Mouse (Mus musculus) CH12.LX (cell line): ENCODE results near the gene Gm10563. TPM values are rescaled to one million over a fixed set of nuclear protein-coding genes. Genes with fewer than 3 reads are reported as not detected.
A peak's percentile ranks its signal among the peaks of the same experiment; 100 is the strongest.

Source experiments
- DNase-seq: peaks from one replicate; pipeline ENCODE4 v3.0.0-alpha.2; 2013; ENCODE audit errors: extremely low read depth
- H3K27ac ChIP-seq: 2 replicates; pipeline ENCODE4 v1.5.1; 2012; ENCODE audit warnings: low read depth, mild to moderate bottlenecking, control low read depth, moderate library complexity; ENCODE audit not compliant: insufficient read depth
- H3K27me3 ChIP-seq: replicated peaks from 2 replicates; pipeline ENCODE3; 2012; ENCODE audit warnings: inconsistent platforms
- H3K36me3 ChIP-seq, 2 experiments: replicated peaks in 1 of 2; 2 replicates each; pipeline versions ENCODE3 to v1.6.1; 2012; ENCODE audit warnings: inconsistent platforms in 1 of 2, low read length in 1 of 2, mild to moderate bottlenecking in 1 of 2, mixed read lengths in 1 of 2, moderate library complexity in 1 of 2; ENCODE audit not compliant: control insufficient read depth in 1 of 2, insufficient read depth in 1 of 2
- H3K4me1 ChIP-seq, 2 experiments: 2 replicates each; pipeline ENCODE4 v1.6.1; 2012; ENCODE audit warnings: inconsistent platforms in 1 of 2, moderate library complexity in 1 of 2; ENCODE audit not compliant: insufficient read depth in 2 of 2, control insufficient read depth in 1 of 2
- H3K4me2 ChIP-seq: 2 replicates; pipeline ENCODE4 v1.6.1; 2012; ENCODE audit warnings: low read depth, mild to moderate bottlenecking, control low read depth; ENCODE audit not compliant: poor library complexity, insufficient read depth, severe bottlenecking
- H3K4me3 ChIP-seq, 3 experiments: fragments of 150-350 bp in 1 of 3; sonication (generic) in 1 of 3; replicated peaks in 1 of 3; 2 replicates each; pipeline versions ENCODE3 to v1.5.1; 2011 to 2012; ENCODE audit warnings: low read depth in 2 of 3, low read length in 2 of 3, mild to moderate bottlenecking in 2 of 3, moderate library complexity in 2 of 3, control low read depth in 1 of 3, improper control_type of control experiment in 1 of 3, inconsistent platforms in 1 of 3, mixed read lengths in 1 of 3; ENCODE audit not compliant: poor library complexity in 1 of 3
- H3K79me2 ChIP-seq: replicated peaks from 2 replicates; pipeline ENCODE4 v1.6.1; 2012; ENCODE audit warnings: mild to moderate bottlenecking, moderate library complexity; ENCODE audit not compliant: control insufficient read depth, poor library complexity, insufficient read depth, severe bottlenecking; ENCODE audit errors: extremely low read depth
- H3K9ac ChIP-seq: 2 replicates; pipeline ENCODE4 v1.6.1; 2012; ENCODE audit warnings: low read depth, mild to moderate bottlenecking, control low read depth, moderate library complexity; ENCODE audit not compliant: insufficient read depth
- H3K9me3 ChIP-seq: replicated peaks from 2 replicates; pipeline ENCODE3; 2012; ENCODE audit warnings: low read length, inconsistent platforms, mixed read lengths
- BHLHE40 ChIP-seq: IDR thresholded peaks from 2 replicates; pipeline ENCODE4 v1.6.1; 2011; ENCODE audit warnings: mild to moderate bottlenecking, low read depth, low read length, improper control_type of control experiment
- CHD1 ChIP-seq: IDR thresholded peaks from 2 replicates; pipeline ENCODE4 v1.6.1; 2012; ENCODE audit warnings: low read depth, low read length, improper control_type of control experiment, inconsistent platforms
- CHD2 ChIP-seq: IDR thresholded peaks from 2 replicates; pipeline ENCODE4 v1.6.1; 2011; ENCODE audit warnings: low read length, improper control_type of control experiment
- CTCF ChIP-seq, 2 experiments: IDR thresholded peaks in 1 of 2; conservative IDR thresholded peaks in 1 of 2; 2 replicates each; pipeline ENCODE4 v1.5.1; 2011 to 2012; ENCODE audit warnings: low read depth in 2 of 2, low read length in 2 of 2, improper control_type of control experiment in 1 of 2, inconsistent platforms in 1 of 2, mild to moderate bottlenecking in 1 of 2, moderate library complexity in 1 of 2
- E2F4 ChIP-seq: IDR thresholded peaks from 2 replicates; pipeline ENCODE4 v1.6.1; 2011; ENCODE audit warnings: low read depth, low read length, improper control_type of control experiment; ENCODE audit not compliant: insufficient replicate concordance
- ELF1 ChIP-seq: IDR thresholded peaks from 2 replicates; pipeline ENCODE4 v1.6.1; 2014; ENCODE audit warnings: low read depth, mild to moderate bottlenecking, inconsistent platforms, low read length, improper control_type of control experiment
- ETS1 ChIP-seq: conservative IDR thresholded peaks from 2 replicates; pipeline ENCODE4 v1.6.1; 2012; ENCODE audit warnings: low read depth, mild to moderate bottlenecking, inconsistent platforms, low read length, improper control_type of control experiment, moderate library complexity
- GABPA ChIP-seq: IDR thresholded peaks from 2 replicates; pipeline ENCODE4 v1.6.1; 2012; ENCODE audit warnings: low read depth, low read length, improper control_type of control experiment, inconsistent platforms; ENCODE audit not compliant: insufficient replicate concordance
- HCFC1 ChIP-seq: IDR thresholded peaks from 2 replicates; pipeline ENCODE4 v1.6.1; 2012; ENCODE audit warnings: low read depth, mild to moderate bottlenecking, inconsistent platforms, low read length, improper control_type of control experiment
- IRF4 ChIP-seq: IDR thresholded peaks from 2 replicates; pipeline ENCODE4 v1.6.1; 2014; ENCODE audit warnings: low read depth, mild to moderate bottlenecking, inconsistent platforms, low read length, improper control_type of control experiment
- JUND ChIP-seq: conservative IDR thresholded peaks from 2 replicates; pipeline ENCODE4 v1.6.1; 2011; ENCODE audit warnings: low read depth, low read length, improper control_type of control experiment
- KAT2A ChIP-seq: IDR thresholded peaks from 2 replicates; pipeline ENCODE4 v1.6.1; 2012; ENCODE audit warnings: low read length, improper control_type of control experiment, inconsistent platforms; ENCODE audit not compliant: insufficient replicate concordance
- MAFK ChIP-seq: IDR thresholded peaks from 2 replicates; pipeline ENCODE4 v1.6.1; 2011; ENCODE audit warnings: low read length, improper control_type of control experiment; ENCODE audit not compliant: insufficient replicate concordance
- MAX ChIP-seq: IDR thresholded peaks from 2 replicates; pipeline ENCODE4 v1.6.1; 2011; ENCODE audit warnings: low read length, improper control_type of control experiment
- MEF2A ChIP-seq: IDR thresholded peaks from 2 replicates; pipeline ENCODE4 v1.6.1; 2014; ENCODE audit warnings: low read depth, mild to moderate bottlenecking, inconsistent platforms, low read length, improper control_type of control experiment, borderline replicate concordance
- MXI1 ChIP-seq: IDR thresholded peaks from 2 replicates; pipeline ENCODE4 v1.6.1; 2011; ENCODE audit warnings: mild to moderate bottlenecking, low read depth, low read length, improper control_type of control experiment
- MYC ChIP-seq: IDR thresholded peaks from 2 replicates; pipeline ENCODE4 v1.6.1; 2011; ENCODE audit warnings: low read depth, mild to moderate bottlenecking, improper control_type of control experiment, low read length
- NELFE ChIP-seq: IDR thresholded peaks from 2 replicates; pipeline ENCODE4 v1.6.1; 2011; ENCODE audit warnings: low read depth, low read length, improper control_type of control experiment
- PAX5 ChIP-seq: IDR thresholded peaks from 2 replicates; pipeline ENCODE4 v1.6.1; 2012; ENCODE audit warnings: low read length, inconsistent platforms, mixed read lengths
- POLR2A ChIP-seq: IDR thresholded peaks from 2 replicates; pipeline ENCODE4 v1.6.1; 2011; ENCODE audit warnings: low read depth, mild to moderate bottlenecking, improper control_type of control experiment, low read length
- POLR2AphosphoS2 ChIP-seq: IDR thresholded peaks from 2 replicates; pipeline ENCODE4 v1.6.1; 2011; ENCODE audit warnings: low read depth, low read length, improper control_type of control experiment
- RAD21 ChIP-seq: IDR thresholded peaks from 2 replicates; pipeline ENCODE4 v1.6.1; 2011; ENCODE audit warnings: low read depth, mild to moderate bottlenecking, low read length, improper control_type of control experiment, moderate library complexity
- RCOR1 ChIP-seq: conservative IDR thresholded peaks from 2 replicates; pipeline ENCODE4 v1.6.1; 2012; ENCODE audit warnings: low read depth, mild to moderate bottlenecking, inconsistent platforms, low read length, improper control_type of control experiment
- SIN3A ChIP-seq: IDR thresholded peaks from 2 replicates; pipeline ENCODE4 v1.6.1; 2012; ENCODE audit warnings: low read length, improper control_type of control experiment, inconsistent platforms
- TBP ChIP-seq: conservative IDR thresholded peaks from 2 replicates; pipeline ENCODE4 v1.6.1; 2011; ENCODE audit warnings: low read depth, low read length, improper control_type of control experiment
- TCF12 ChIP-seq: IDR thresholded peaks from 2 replicates; pipeline ENCODE4 v1.6.1; 2014; ENCODE audit warnings: low read depth, mild to moderate bottlenecking, inconsistent platforms, low read length, improper control_type of control experiment
- USF1 ChIP-seq: IDR thresholded peaks from 2 replicates; pipeline ENCODE4 v1.6.1; 2014; ENCODE audit warnings: low read depth, mild to moderate bottlenecking, inconsistent platforms, low read length, improper control_type of control experiment
- ZC3H11A ChIP-seq: IDR thresholded peaks from 2 replicates; pipeline ENCODE4 v1.6.1; 2012; ENCODE audit warnings: low read depth, mild to moderate bottlenecking, inconsistent platforms, low read length, improper control_type of control experiment
- ZMIZ1 ChIP-seq: IDR thresholded peaks from 2 replicates; pipeline ENCODE4 v1.6.1; 2012; ENCODE audit warnings: low read depth, mild to moderate bottlenecking, inconsistent platforms, low read length, improper control_type of control experiment
- ZNF384 ChIP-seq: IDR thresholded peaks from 2 replicates; pipeline ENCODE4 v1.6.1; 2012; ENCODE audit warnings: low read depth, low read length, improper control_type of control experiment, inconsistent platforms
- dilution Hi-C: fragments of 300-500 bp; cut with MboI; formaldehyde crosslinking; loops from 2 replicates; pipeline ENCODE4 v1.14.3; 2020; ENCODE audit warnings: low sequenced_read_pairs; ENCODE audit not compliant: extremely low pct_unique_long_range_greater_than_20kb, extremely low pct_ligation_motif_present
- in situ Hi-C: fragments of 300-500 bp; cut with MboI; formaldehyde crosslinking; loops from 3 replicates; pipeline ENCODE4 v1.14.3; 2019; ENCODE audit warnings: low sequenced_read_pairs, low pct_ligation_motif_present, low pct_unique_long_range_greater_than_20kb, mixed read lengths
- polyA plus RNA-seq: library from polyadenylated mRNA; unstranded; fragments of >175 nt; gene quantifications from 2 replicates; pipeline ENCODE4 v1.2.1, GENCODE M21; 2012; ENCODE audit warnings: low read depth; ENCODE audit not compliant: insufficient read length
- total RNA-seq, 2 experiments: library from RNA; depleted of rRNA; stranded (reverse); fragments of 300-350 nt in 1 of 2; fragments of >200 nt in 1 of 2; gene quantifications; 2 replicates each; pipeline ENCODE4 v1.2.3; 2012 to 2014

Gene Gm10563
- total and polyA plus RNA-seq, 3 experiments, result not detected

DNA sequence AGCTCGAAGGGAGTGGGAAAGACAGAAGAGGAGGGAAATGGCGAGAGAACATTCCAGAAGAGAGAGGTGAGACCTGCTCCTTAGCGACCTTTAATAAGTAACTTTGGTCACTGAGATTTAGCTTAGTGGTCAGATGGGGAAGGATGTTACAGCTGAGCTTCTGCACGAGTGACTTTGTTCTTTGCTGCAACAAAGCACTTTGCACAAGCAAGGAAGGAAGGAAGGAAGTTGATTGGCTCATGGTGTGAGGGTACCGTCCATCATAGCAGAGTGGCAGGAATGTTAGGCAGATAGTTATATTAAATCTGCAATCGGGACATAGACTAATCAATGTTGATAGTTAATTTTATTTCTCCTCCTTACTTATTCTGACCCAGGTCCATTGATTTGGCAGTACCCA is 14.9 kb downstream of the Gm10563 start:
- in situ Hi-C loops (no loop called here), dilution Hi-C loops (no loop called here)
- Histone ChIP-seq H3K79me2 (peaks cover 11% of the 10 kb centered on the region), H3K36me3 (peaks cover 64 to 76% of the 10 kb centered on the region in 2 experiments), H3K27ac (no peak overlapping the region), H3K27me3 (no peaks in the 10 kb centered on the region), H3K4me3 (no peak overlapping the region), H3K9ac (no peak overlapping the region), H3K9me3 (no peaks in the 10 kb centered on the region), H3K4me2 (no peak overlapping the region), H3K4me1 (peaks cover 0 to 6% of the 10 kb centered on the region in 2 experiments; a peak in 2 of 4 replicates)
- no peak for DNase-seq
- TF ChIP-seq POLR2AphosphoS2 (no peak), ZNF384 (no peak), MEF2A (no peak), ZC3H11A (no peak)

DNA sequence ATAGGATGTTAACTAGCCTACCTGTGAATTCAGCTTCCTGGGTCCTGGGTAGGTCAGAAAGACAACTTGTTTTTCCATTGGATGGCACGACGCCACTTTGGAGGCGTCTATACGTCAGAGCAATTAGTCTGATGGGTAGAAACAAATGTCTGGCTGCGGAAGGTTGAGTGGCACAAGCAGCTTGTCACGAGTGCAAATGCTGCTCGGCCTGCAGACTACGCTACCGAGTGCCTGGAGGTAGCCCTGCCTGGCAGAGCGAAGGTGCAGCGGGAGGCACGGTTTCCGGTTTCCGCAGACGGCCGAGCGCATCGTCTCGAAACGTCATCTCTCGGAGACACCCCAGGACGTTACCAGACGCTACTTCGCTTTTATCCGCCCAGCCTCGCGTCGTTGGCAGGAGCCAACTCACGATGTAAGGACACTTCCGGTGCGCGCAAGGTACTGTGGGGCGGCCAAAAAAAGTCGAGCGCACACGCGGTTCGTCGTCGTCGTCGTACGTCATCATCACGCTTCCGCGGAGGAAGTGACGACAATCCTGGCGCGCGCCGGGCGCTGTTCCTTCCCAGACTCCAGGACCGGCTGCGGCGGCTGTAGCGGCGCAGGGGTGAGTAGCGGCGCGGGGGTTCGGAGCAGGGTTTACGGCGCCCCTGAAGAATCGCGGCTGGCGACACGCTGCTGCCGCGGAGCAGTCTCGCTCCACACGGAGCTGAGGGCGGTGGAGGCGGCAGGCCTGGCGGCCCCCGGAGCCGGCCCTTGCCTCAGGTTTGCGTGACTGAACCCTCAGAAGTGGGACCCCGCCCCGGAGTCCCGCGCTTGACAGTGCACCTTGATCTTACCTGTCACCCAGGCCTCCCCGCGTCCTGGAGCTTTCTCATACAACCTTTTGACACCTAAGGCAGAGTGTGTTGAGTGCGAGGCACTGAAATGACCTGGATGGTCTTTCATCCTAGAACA is 20.6 kb downstream of the Gm10563 start, which contains the start of gene Cdk11b:
Cdk11b (plus strand) TSS at position 517 of the 954 bp plus-strand sequence.
- H3K79me2 ChIP-seq, result peaks cover 25% of the 10 kb centered on the region
- peak within 1 kb of the TSS; percentile 78 to 90 (median 81) for H3K4me3 ChIP-seq
- H3K27ac ChIP-seq, result peak within 1 kb of the TSS; percentile 83
- dilution Hi-C loops, result no loop called here
- no peaks in the 10 kb centered on the region for H3K27me3 ChIP-seq
- H3K4me1 ChIP-seq, result peaks cover 0 to 20% of the 10 kb centered on the region in 2 experiments; a peak in 2 of 4 replicates
- peak within 1 kb of the TSS; percentile 95 for H3K4me2 ChIP-seq
- H3K36me3 ChIP-seq, result peaks cover 31 to 56% of the 10 kb centered on the region in 2 experiments
- H3K9ac ChIP-seq, result peak within 1 kb of the TSS; percentile 83
- DNase-seq, result peak; percentile 99
- in situ Hi-C loops, result no loop called here
- no peaks in the 10 kb centered on the region for H3K9me3 ChIP-seq
- TF ChIP-seq JUND, result no peak
- no peak for TF ChIP-seq MAFK
- no peak for TF ChIP-seq ZC3H11A
- TF ChIP-seq SIN3A, result peak; percentile 95
- peak; percentile 77; the same call in 1 of the 2 replicates for TF ChIP-seq POLR2AphosphoS2
- TF ChIP-seq ELF1, result peak; percentile 97
- TF ChIP-seq MYC, result peak; percentile 86; the same call in 1 of the 2 replicates
- TF ChIP-seq ZNF384, result peak; percentile 87
- TF ChIP-seq RAD21, result no peak
- TF ChIP-seq ETS1, result peak; percentile 55; the same call in 1 of the 2 replicates
- TF ChIP-seq MEF2A, result peak; percentile 70
- peak; percentile 28 for TF ChIP-seq ZMIZ1
- TF ChIP-seq CTCF (conservative IDR thresholded peaks at IDR 0.05 in 1 of 2, IDR thresholded peaks at IDR 0.05 in 1 of 2; ENCODE audit: low read depth in 2 of 2, low read length in 2 of 2), result no peak
- no peak for TF ChIP-seq CHD1
- TF ChIP-seq HCFC1, result peak; percentile 93
- no peak for TF ChIP-seq USF1
- no peak for TF ChIP-seq E2F4
- TF ChIP-seq CHD2, result no peak; the same call in 1 of the 2 replicates
- TF ChIP-seq RCOR1, result no peak
- peak; percentile 93 for TF ChIP-seq POLR2A
- TF ChIP-seq PAX5, result no peak
- TF ChIP-seq NELFE, result peak; percentile 91
- TF ChIP-seq BHLHE40, result 0 out of 2 replicates have a peak, but pooled peaks have one; percentile 9
- TF ChIP-seq MXI1, result peak; percentile 96
- TF ChIP-seq TCF12, result peak; percentile 72
- peak; percentile 59 for TF ChIP-seq IRF4
- TF ChIP-seq MAX, result peak; percentile 92
- peak; percentile 80 for TF ChIP-seq GABPA
- peak; percentile 80 for TF ChIP-seq TBP
- peak; percentile 92 for TF ChIP-seq KAT2A
